Mouse (Mus musculus) megakaryocyte-erythroid progenitor cell, adult 5-6 weeks (primary cell): ENCODE measurements at regions not wholly inside any gene's neighbourhood (a gene's known extent, or its start where the extent isn't known, plus 50 kb on each side); places are given as distances from the start of the nearest gene placed in this dataset.

Experiments used
- ATAC-seq: replicated peaks from 2 replicates; pipeline ENCODE4 v1.8.0; 2016; ENCODE audit warnings: mild to moderate bottlenecking, inconsistent platforms; ENCODE audit not compliant: severe bottlenecking, poor library complexity, low FRiP score, low TSS enrichment

GRCm38 (mm10) chr13:34576392-34576791, 76.9 kb downstream of the Pxdc1 start:
- no peak for ATAC-seq

- no peak for ATAC-seq
These were observed 77.3 kb downstream of the Pxdc1 start for GRCm38 (mm10) chr13:34575997-34576314.

- no peak for ATAC-seq
These were observed 77.9 kb downstream of the Pxdc1 start for GRCm38 (mm10) chr13:34575179-34575996.

GRCm38 (mm10) chr13:34569312-34569711, 84.0 kb downstream of the Pxdc1 start:
- no peak for ATAC-seq

DNA sequence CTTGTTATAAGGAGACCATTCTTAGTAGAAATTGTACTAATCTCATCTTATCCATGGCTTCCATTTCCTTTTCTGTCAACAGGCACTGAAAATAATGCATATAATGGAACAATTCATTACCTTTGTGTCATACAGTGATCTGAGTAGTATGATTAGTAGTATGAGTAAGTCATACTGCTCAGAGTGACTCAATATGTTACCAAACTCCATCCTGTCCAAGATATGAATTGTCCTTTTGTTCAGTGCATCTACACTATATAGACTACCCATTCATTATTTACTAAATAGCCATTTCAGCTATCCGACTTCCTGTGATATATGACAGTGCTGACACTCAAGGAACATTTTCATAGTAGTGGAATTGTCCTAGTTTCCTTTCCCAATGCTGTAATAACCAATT, 86.6 kb downstream of the Pxdc1 start:
- no peak for ATAC-seq

DNA sequence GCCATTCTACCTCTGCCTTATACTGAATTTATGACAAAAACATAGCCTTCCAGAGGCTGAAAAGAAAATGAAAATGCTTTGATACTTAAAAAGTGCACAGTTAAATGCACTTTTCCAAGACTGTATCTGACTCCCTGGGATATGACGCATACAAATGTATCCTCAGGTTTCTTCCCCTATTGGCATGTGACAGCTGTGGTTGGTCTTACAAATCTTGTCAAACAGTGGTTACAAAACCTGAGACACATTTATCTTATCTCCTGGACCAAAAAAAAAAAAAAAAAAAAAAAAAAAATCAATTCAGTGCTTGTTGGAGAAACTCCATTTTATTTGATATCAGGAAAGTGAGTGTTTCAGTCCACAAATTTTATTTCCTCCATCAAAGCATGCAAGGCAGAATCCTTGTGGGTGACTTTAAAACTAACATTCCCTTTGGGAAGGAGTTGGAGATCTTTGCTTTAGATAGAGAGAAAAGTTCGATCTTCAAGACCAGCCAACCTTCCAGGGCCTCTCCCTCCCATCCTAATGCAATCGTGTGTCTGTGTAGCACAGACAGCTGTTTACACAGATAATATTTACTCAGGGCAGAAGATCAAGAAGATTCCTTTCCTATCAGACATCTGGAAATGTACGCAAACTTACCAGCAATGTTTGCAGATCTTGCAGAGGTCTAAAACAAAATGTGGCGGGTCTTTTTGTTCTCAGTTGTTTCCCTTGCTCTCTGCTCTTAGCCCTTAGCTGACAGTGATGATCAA, 103.0 kb downstream of the Pxdc1 start:
- ATAC-seq = no peak

- no peak for ATAC-seq
These were observed 112.6 kb downstream of the Pxdc1 start for GRCm38 (mm10) chr13:34540646-34541045.

GRCm38 (mm10) chr13:34533896-34534295, 119.4 kb downstream of the Pxdc1 start:
- no peak for ATAC-seq

DNA sequence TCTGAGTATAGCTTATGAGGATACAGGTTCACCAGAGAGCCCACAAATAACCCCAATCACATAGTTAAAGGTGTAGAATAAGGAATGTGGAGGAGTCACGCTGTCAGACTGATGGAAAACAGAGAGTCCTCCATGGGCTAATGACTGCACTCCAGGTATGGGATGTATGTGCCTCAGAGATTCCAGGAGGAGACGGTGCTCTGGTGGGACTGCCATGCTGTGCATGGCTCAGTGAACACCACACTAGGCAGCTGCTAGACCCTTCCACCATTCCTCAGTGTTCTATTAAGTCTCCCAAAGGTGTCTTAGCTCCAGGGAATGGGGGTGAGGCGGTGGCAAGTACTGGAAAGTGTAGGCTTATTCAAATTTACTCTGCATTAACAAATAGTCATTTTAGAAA, 142.0 kb downstream of the Pxdc1 start:
- no peak for ATAC-seq

DNA sequence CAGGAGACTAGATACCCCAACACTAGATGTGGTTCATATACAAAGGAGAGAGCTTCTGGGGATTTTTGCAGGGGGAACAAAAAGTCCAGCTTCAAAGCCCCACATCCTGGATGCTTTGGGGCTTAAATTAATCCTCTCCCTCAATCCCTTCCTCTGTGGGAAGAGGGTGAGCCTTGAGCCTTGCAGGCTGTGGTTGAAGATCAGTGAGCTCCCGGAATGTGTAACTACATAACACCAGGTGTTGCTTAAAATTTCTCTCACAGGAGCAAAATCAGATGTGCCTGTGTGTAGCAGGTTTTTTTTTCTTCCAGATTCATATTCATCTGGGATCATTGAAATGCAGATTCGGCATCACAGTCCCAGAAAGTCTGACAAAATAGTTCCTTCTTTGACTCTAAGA, 146.1 kb downstream of the Pxdc1 start:
- ATAC-seq = no peak

GRCm38 (mm10) chr13:34505861-34506260, 147.4 kb downstream of the Pxdc1 start:
- ATAC-seq = no peak

DNA sequence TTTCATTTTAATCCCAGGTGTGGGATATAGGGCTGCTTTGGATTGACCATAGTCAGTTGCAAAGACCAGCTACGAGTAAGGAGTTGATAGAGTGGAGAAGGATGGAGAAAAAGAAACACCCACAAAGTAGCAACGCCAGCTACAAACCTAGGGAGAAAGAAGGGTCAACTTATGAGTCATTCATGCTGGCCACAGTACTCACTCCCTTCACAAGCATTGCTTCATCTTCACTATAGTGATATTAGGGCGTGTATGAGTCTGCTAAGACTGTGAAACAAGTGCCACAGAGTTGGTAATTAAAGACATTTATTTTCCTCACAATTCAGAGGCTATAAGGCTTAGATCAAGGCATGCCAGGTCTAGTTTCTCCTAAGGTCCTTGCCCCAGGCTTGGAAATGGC, 148.4 kb downstream of the Pxdc1 start:
- ATAC-seq = no peak

DNA sequence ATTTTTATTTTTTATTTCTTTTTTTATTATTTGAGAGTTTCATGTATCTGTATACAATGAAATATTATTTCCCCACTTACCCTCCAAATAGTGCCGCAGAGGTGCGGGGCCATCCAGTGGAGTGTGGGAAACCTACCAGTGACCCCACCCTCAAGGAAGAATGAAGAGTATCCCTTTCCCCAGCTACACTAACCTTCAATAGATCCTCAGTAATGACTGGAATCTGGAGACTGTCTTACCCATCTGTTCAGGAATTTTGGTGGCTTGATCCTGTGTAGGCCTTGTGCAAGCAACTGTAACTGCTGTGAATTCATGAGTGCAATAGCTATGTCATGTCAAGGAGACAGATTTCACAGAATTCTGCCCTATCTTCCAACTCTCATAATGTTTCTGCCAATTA, 153.9 kb upstream of the Slc22a23 start:
- no peak for ATAC-seq

GRCm38 (mm10) chr13:34497667-34498066, 152.7 kb upstream of the Slc22a23 start:
- no peak for ATAC-seq

GRCm38 (mm10) chr13:34484831-34485230, 139.8 kb upstream of the Slc22a23 start:
- no peak for ATAC-seq

DNA sequence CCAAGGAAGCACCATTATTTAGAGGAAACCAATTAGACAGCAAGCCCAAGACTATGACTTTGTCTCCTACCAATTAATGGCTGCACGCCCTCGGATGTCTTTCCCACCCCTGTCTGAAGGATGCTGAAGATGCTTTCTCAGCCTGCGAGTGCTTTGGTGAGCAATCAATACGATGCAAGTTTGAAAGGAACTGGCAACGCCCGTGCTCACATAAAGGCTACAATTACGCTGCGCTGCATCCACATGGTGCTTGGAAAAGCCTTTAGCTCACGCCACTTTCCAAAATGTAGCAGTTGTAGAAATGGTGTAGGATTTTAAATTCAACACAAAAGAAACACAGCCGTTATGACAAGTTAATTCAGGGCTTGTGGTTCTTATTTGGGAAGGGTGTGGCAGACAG, 136.5 kb upstream of the Slc22a23 start:
- ATAC-seq = no peak

DNA sequence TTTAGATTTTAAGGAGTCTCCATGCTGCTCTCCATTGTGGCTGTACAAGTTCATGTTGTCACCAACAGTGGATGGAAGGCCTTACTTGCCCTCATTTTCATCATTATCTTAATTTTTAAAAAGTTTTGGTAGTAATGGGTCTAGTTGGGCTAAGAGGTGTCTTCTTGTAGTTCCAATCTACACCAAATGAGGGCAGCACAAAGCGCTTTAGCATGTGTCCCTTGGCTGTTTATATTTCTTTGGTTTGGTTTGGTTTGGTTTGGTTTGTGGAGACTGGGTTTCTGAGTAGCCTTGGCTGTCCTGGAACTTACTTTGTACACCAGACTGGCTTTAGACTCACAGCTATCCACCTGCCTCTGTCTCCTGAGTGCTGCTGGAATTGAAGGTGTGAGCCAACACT, 125.4 kb upstream of the Slc22a23 start:
- ATAC-seq = no peak

DNA sequence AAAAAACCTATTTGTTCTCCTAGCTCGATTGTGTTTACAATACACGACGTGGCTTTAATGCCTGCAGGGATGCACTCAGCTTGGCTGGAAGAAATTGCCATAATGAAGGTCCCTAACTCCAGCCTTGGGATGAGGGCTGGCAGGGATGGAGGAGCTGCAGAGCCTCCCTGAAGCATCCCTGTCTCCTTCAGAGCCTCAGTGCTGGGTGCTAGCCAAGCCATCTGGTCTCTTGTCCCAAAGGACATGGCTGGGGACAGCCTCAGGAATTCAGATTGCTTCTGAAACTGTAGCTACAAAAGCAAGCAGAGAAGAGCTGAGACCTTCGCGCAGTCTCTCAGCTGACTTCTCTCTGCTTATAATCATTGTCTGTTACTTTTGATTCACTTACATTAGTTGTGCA, 124.6 kb upstream of the Slc22a23 start:
- ATAC-seq = no peak

GRCm38 (mm10) chr13:34468132-34468748, 123.3 kb upstream of the Slc22a23 start:
- no peak for ATAC-seq

DNA sequence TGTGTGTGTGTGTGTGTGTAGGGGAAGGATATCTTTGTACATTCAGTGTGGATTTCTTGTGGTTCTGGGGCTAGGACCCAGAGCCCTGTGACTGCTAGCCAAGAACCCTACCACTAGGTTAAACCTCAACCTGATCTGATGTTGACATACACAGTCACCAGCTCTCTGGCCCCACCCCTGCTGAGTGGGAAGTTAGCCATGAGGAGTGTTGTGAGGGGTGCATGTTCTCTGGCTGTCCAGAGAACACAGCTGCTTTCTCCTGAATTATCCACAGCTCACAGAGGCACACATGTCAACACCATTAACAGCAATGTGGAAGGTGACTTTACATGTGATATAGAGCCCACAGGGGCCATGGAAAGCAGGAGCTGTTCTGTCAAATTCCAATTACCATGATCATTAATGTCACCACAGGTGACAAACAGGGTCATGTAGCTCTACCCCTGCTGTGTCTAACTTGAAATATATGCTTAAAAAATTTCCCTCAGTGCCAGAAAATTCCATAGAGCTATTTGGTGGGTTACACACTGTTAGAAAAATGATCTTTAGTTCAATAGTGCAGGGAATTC, 121.0 kb upstream of the Slc22a23 start:
- 0 out of 2 replicates have a peak, but pooled peaks have one; percentile 55 for ATAC-seq
